Mouse (Mus musculus) c-Kit-positive CD71-negative TER-119-negative erythroid progenitor cells, embryonic 14.5 days (primary cell): ENCODE data around the gene Gpr162.

Experiments used
- DNase-seq: peaks from one replicate; pipeline ENCODE4 v3.0.0-alpha.2; 2013; ENCODE audit warnings: low read depth

Gene Gpr162

DNA sequence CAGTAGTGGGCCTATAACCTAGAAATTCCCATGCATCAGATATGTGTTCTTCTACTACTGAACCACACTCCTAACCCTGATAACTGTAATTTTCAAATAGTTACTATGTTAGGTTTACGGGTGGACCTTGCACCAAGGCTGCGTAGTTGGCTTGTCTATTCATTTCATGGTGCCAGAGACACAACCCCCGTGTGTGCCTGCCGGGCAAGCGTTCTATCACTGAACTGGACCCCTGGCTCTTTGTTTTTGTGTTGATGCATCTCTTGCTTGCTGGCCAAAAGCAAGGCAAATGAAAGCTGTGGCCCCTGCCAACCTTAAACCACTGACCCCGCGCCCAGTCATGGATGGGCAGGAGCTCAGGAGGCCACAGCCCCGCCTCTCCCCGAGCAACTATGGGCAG lies 18.0 kb upstream of the Gpr162 start:
- DNase-seq, result no peak

DNA sequence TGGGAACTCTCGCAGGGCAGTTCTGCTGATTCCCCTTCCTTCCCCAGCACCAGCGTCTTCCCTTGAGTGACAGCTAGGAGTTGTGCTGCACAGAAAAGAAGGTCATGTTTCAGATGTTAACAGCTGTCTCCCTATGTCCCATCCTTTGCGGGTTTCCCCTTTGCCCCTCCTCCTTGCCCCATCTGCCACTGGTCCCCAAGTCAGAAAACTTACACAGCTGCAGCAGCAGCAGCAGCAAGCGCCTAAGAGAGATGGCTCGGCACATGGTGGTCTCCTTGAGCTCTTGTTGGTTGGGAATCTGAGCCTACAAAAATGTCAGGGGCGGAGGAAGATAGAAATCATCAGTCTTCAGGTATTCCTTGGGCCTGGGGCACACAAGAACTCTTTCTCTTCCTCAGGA lies 15.6 kb upstream of the Gpr162 start:
- DNase-seq, result no peak

DNA sequence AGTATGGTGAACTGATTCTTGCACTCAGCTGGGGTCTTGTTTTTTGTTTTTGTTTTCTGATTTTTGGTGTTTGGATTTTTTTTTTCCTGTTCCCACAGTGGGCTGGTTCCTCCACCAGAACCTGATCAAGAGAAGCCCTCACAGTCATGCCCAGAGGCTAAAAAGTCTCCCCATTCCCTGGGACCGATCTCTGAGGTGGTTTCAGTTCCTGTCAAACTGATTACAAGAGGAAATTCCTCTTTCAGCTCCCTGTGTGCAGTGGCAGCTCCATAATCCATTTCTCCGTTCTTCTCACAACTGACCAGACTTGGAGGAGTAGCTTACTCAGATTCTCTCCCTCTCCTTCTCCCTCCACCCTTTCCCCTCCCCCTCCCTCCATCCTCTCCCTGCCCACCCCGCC lies 10.6 kb upstream of the Gpr162 start:
- no peak for DNase-seq

DNA sequence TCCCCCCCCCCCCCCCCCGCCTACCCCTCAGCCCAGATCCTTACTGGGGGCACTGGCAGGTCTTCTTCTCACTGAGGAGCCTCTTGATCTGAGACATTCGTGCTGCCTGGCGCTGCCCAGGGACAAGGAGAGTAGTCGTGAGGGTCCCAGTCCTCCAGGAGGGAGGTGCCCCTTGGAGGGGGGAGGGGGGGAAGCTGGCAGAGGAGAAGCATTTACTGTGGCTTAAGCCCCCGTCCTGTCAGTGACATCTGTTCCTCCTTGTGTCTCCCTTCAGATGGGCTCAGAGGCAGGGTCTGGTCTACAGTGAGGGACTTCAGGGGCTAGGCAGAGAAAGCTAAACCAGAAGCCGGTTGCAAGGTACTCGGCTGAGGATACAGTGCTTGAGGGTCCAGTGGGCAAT lies 2.8 kb upstream of the Gpr162 start:
- DNase-seq, result no peak

DNA sequence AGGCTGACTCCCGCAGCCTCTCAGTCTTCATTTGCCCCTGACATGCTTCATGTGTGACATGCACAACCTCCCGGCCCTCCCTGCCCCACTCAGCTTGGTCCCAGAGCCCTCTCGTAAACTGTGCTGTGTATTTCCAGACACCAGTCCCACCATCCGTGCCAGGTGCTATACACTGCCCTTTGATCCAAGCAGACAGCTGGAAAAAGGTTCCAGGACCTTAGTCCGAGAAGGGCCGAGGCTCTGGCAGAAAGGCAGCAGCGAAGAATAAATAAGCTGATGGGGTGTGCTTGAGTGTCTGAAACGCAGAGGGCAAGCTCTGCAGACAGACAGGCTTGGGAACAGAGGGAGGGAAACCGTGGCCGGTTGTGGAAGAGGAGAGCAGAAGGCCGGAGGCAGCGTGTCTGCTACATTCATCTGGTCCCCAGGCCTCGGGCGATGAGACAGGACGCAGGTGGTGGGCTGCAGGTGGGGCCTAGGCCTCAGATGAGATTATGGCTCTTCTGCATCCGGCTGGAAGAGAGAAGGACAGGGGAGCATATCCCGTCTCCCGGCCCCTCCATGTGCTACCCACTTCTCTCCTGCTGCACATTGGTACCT lies 2.1 kb upstream of the Gpr162 start:
- DNase-seq, result no peak

DNA sequence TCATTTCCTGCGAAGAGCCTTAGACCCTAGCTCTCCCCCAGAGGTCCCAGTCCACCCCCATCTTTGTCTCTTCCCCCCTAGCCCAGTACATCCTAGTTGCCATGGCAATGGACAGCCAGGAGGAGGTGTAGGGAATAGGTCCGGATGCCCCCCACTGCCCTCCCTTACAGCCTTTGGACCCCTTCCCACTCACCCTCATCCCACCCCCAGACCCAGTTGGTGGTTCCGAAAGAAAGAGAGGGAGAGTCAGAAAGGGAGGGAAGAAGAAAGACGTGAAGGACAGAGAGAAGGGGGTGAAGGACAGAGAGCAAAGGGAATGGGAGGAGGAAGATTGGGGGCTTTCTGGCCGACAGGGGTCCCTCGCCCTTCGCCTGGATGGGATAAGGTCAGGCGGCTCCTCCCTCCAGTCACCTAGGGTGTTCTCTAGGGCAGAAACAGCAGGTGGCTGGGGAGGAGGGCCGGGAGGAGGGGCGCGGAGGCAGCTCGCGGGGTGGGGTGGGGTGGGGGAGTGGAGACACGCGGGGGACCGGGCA lies 592 bp downstream of the Gpr162 start:
- DNase-seq, result no peak

DNA sequence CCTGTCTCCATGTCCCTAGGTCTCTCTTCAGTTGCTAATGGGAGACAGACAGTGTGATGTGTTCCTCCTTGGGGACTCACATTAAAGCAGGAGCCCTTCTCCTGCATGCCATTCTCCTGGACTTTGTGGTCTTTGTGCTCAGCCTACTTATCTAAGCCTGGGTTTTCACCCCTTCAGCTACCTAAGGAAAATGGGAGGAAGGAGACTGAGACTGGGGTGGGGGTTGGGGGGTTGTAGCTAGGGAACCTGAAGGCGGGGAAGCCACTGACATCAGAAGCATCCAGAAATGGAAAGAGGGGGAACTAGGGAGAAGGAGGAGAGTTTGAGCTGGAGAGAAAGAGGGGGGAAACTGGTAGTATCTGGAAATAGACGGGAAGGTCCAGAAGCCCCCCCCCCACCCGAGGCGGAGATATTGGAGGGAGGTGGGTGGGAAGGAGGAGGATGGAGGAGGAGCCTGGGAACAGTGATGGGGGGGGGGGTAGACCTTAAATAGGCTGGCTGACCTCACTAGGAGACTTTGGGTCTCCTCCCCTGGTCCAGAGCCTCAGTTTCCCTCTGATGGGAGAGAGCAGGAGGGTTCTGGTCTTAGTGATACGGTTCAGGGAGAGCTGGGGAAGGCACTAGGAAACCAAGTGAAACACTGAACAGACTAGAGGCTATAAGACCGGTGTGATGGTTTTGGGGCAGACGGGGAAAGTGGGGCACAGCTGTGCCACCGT lies 1.2 kb downstream of the Gpr162 start:
- no peak for DNase-seq

DNA sequence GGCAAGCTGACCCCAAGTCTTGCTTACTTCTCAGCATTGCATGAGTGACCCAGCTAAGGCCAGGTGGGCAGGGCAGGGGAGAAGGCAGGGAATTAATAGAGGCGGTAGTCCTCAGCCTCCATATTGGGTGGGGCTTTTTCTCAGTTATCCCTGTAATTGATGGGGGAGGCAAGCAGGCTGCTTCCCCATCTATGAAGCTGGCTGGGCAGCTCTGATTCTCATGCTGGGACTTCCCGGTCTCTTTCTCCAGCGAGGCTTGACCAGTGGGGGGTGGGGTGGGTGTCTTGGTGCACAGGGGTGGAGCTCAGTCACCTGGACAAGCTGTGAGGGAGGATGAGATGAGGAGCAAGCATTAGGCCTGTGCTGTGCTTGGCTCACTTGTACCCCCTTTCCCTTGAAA lies 2.0 kb downstream of the Gpr162 start:
- DNase-seq, result no peak

DNA sequence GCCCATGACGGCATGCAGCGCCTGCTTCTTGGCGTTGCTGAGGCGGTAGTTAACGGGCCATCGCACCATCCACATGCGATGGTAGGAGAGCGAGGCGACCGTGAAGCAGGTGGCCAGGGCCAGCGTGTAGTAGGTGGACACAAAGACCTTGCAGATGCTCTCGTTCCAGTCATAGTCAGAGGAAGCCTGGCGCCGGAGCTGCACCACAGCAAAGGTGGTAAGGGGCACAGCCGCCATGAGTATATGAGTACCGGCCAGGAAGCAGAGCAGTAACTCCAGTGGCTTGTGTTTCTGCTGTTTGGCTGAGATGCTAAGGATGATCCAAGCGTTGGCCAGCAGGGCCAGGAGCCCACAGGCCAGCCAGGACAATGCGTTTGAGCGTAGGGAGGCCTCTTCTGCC lies 2.5 kb downstream of the Gpr162 start:
- DNase-seq, result no peak

DNA sequence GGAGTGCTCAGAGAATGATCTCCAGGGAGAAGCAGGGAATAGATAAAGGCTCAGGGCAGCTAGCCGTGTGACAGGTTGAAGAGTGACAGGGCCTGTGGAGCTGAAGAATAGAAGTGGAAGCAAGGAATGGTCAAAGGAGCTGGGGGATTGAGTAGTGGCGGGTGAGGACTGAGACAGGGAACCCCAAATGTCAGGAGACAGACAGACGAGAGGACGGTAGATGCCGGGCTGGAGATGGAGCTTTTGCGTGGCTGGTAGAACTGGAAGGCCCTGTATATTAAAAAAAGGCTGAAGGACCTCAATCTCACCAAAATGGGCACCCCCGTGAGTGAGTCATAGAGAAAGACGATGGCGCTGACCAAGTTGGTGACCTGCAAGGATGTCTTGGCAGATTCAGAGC lies 3.3 kb downstream of the Gpr162 start:
- no peak for DNase-seq

DNA sequence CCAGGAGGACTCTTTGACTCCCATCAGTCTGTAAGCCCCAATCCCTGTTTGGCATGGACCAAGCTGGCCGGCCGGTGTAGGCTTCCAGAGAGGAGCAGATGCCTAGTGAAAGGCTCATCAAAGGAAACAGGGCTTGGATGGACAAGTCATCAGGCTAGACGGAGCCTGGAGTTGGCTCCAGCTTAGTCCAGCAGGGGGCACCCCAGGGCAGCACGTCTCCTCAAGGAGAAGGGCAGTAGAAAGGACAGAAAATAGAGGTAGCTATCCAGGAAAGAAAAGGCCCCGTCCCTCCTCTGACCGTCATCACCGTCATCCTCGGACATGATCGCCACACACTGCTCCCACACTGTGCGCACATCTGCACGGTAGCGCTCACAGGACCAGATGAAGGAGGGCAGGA lies 4.1 kb downstream of the Gpr162 start:
- peak; percentile 72 for DNase-seq

DNA sequence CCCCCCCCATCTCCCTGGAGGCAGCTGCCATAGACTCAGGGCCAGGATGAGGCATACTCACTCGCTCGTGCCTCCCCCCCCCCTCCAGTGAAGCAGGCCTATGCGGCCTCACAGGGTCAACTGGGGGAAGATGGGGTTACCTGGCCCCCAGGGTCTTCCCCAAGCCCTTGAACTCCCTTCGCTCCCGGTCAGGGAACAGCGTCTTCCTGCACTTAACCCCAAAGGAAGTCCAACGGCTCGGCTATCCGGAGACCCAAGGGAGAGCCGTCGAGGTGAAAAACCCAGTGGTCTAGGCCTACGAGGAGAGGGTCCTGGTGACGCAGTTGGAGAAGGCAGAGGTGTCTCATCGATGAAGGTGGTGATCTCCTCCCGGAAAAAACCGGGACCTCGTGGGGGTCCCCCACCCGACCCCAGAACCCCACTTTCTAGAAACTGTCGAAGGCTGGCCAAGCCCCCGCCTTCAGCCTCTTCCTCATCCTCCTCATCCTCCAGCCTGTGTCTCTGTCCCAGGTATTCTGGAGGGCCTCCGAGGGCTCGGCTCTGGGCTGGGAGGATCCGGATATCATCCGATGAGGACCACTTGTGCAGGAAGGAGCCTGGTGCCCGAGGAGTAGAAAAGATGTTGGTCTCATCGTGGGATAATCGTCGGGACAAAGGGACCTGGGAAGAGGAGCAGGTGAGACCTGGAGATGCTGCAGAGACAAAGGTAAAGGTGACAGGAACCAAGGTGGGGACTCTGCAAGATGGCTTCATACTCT lies 5.0 kb downstream of the Gpr162 start:
- no peak for DNase-seq

DNA sequence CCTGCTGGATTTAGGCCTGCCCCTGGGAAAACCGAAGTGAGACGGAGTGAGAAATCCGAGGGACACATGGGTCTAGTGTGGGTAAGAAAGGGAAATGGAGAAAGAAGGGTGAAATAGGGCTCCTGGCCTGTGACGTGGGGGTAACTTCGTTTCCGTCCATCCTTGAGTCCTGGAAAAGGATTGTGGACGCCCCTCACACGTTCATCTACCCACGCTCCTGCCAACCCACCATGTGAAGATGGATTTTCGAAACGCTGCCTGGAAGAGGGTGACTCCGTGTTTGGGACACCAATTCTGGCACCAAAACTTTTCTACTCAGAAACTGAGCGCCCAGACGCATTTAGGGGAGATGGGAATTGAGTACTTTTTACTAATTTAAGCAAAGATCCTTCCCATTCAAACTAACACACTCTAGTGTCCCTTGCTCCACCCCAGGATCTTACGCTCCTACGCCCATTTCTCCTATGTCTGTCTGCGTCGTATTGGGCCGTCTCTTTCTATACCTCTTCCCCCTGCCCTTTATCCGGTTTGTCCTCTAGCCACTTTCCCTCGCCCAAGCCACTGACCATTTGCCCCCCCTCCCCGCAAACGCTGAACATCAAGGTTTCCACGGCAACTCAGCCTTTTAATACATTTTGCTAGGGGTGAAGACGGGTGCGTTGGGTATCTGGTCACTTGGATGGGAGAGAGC lies 5.8 kb downstream of the Gpr162 start:
- no peak for DNase-seq

DNA sequence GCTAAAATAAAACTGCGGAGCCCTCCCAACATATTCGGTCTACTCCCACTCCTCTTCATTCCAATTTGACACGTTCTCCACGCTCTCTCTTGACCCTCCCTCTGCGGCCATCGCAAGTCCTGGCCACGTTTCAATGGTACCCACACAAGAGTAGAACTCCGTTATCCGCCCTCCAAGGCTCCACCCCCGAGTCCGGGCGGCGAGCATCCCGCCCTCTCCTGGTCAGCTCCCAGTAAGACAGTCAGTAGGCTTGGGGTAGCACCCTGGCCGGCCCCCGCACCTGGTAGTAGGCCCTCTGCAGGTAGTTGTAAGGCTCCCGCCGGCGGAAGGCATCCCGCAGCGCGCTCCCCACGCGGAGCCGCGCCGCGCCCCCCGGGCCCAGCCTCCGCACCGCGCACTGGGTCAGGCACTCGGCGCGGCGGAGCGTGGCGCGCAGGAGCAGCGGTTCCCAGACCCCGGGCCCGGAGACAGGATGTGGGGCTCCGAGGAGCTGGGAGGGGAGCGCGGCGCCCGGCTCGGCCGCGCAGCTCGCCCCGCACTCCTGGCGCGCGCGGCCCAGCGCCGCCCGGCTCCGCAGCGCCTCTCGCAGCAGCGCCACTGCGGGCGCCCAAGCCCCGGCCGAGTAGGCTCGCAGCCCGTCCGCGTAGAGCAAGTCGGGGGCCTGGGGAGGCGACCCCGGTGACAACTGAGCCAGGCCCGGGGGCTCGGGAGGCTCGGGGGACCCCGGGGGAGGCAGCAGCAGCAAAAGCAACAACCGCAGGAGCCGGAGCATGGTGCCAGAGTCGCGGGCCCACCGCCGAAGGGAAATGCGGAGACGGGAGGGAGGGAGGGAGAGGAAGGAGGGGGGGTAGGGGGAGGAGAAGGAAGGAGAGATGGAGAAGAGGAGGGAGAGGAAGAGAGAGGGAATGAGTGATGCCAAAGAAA lies 6.6 kb downstream of the Gpr162 start, which contains the start of gene P3h3:
Gene P3h3 (minus strand): TSS at position 837 of the 924 bp plus-strand sequence.
- DNase-seq, result peak; percentile 45

DNA sequence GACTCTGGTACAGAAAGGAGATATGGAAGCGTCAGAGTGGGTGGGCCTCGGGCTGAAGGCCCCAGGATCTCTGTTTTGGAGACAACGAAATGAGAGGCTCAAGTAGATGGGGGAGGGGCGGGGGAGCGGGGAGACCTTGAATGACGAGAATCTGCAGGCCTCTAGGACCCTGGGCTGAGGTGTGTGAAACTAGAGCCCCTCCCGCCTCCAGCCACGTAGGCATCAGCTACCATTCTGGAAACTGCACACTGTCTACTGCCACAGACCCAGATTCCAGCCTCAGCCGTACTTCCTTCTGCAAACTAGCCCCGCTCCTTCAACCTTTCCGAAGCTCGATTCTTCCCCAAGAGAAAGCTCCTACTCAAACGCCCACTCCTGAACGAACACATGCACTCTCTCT lies 7.5 kb downstream of the Gpr162 start:
- DNase-seq, result no peak

DNA sequence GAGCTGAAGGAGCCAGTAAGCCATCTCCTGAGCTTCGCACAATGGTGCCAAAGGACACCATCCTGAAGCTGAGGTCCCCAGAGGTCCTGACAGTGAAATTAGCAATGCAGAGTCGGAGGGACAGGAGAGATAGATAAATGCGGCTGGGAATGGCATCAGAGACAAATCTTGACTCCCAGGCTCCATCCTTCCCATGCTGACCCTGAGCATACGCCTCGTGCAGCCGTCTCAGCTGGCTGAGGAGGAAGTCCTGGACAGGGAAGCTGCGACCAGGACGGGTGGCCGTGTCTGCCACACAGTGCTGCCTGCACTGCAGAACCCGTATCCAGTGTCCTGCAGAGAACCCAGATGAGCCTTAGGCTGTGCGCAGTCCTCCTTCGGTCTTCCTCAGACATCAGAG lies 9.1 kb downstream of the Gpr162 start:
- DNase-seq, result no peak

DNA sequence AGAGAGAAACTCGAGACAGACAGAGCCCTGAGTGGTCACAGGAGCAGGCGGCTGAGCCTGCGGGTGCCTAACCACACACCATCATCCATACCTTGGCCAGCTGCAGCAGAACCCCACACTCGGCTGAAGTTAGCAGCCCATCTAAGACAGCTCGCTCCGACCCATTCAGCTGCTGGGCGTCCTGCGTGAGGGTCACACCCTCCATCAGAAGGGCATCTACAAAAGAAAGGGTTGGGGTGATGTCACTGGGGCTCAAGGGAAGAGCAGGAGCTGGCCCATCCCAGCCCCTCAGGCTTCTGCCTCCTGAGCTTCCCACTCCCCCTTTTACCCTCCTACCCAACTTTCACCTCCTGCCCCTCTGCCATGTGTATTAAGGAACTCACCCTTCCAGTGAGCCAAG lies 13.2 kb downstream of the Gpr162 start:
- no peak for DNase-seq

DNA sequence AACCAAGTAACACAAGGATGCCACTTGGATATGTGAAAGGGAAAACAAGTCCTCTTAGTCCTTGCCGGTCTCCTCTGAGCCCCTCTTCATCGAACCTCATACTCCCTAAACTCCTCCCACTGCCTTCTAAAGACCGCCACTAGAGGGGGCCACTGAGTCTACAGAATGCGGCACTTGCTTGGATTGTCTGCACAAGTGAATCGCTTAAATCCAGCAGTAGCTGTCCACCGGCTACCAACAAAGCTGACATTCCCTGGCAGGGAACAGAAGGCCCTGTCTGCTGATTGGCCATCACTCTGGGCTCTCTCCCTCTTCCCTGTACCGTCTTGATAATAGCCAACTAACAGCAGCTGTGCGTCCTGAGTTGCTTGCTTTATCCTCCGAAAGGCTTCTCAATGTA lies 16.5 kb downstream of the Gpr162 start:
- DNase-seq, result peak; percentile 95

DNA sequence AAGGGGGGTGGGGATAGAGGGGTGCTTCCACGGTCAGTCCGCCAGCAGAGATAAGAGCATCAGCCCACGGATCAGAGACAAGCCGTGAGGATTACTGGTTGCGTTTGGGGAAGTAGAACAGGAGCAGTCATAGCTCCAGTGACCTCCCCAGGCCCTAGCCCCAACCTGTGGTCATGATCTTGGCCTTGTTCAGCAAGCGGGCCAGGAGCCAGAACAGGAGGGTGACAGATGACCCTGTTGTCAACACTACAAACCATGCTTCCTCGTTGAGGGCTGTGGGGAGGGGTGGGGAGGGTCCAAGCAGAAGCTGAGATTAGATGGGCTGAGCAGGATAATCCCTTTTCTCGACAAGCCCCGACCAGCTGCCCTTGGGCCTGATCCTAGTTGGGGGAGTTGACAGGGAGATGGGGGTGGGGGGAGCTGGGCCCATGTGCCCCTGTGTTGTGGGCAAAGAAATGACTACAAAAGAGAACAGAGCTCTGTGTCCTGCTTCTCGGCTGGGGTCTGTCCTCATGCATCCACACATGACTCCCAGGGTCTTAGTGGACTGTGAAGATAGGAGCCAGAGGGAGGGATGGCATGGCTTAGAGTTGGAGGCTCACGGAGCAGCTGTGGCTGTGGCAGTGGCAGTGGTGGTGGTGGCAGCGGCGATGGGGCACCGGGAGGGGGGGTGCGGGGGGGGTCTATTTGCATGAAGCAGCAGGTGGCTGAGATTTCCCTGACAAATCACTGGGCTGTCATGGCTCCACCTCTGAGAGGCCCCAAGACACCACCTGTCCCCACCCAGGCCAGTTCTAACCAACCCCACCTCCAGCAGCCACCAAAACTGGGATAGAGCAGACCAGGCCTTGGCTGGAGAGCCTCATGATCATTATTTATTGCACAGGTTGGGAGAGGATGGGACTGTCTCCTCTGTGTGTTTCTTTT lies 23.3 kb downstream of the Gpr162 start, which contains the start of gene Gnb3:
Gene Gnb3 (minus strand): TSS at position 35 of the 927 bp plus-strand sequence.
- DNase-seq, result no peak

DNA sequence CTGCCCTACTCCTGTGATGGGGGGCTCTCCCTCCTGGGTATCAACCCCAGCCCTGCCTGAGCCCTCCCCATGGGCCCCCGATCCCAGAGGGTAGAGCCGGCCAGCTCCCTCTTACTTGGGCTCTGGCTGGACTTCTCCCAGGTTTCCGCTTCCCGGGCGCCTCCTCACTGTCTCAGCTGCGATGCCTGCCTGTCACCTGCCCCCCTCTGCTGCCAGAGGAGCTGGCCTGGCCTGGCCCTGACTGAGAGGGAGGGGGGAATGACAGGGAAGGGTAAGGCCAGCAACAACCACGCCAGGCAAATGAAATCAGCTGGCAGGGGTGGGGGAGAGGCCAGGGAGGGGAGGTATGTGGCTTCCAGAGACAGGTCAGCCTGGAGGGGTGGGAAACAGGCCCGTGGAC lies 24.0 kb downstream of the Gpr162 start:
- no peak for DNase-seq
